Mouse (Mus musculus) adrenal gland, adult 18-20 months (tissue): ENCODE measurements around the gene Fancl. TPM values are rescaled to one million over a fixed set of nuclear protein-coding genes. Genes with fewer than 3 reads are reported as not detected.
"Not testable (repeated sequence)": the region's sequence is repeated elsewhere in the genome, so short reads cannot be mapped to it uniquely, and the experiment has no call there.

ENCODE experiments used
- DNase-seq, 2 experiments: peaks; one replicate each; pipeline ENCODE4 v3.0.0; 2021 to 2022; ENCODE audit warnings: low spot score in 2 of 2
- long read RNA-seq, 2 experiments: library from polyadenylated mRNA; stranded (forward); transcript quantifications; one replicate each; pipeline ENCODE4 v2.0.0; 2021
- total RNA-seq, 2 experiments: library from RNA; stranded (reverse); gene quantifications; 1 replicate in 1 of 2; 2 replicates in 1 of 2; pipeline ENCODE4 v1.2.3; 2021

The Fancl gene
- total RNA-seq, result 10 to 100 TPM; 10.5 to 12.8 TPM
- long read RNA-seq, experiment 1, partial matches to known transcripts, result 0 of 1 reads
- long read RNA-seq, experiment 1, other reads (novel, unspliced or antisense), result 0 of 1 reads
- long read RNA-seq, experiment 2, partial matches to known transcripts, result 1 of 6 reads
- long read RNA-seq, experiment 2, other reads (novel, unspliced or antisense), result 1 of 6 reads

GRCm38 (mm10) chr11:26385971-26386370 lies at the start of gene Fancl:
Gene Fancl, plus strand, starts transcription at chr11:26386135.
- no peak for DNase-seq

DNA sequence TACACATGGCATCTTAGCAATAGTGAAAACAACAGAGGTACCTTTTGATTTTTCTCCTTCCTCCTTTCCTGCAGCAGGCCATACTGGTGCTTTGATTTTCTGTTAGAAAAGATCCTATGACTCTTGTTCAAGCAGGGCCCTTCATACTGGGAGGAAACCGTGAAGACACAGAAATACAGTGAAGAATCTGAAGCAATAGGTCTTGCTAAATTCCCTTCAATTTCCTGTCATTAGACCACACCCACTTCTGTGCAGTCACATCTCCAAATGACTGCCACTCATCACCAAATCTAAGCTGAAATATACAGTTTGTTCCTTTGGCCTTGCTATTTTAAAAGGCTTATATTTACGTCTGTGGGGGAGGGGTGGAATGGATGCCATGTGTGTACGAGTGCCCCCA lies 49.1 kb upstream of the Fancl start:
- DNase-seq, result no peak

DNA sequence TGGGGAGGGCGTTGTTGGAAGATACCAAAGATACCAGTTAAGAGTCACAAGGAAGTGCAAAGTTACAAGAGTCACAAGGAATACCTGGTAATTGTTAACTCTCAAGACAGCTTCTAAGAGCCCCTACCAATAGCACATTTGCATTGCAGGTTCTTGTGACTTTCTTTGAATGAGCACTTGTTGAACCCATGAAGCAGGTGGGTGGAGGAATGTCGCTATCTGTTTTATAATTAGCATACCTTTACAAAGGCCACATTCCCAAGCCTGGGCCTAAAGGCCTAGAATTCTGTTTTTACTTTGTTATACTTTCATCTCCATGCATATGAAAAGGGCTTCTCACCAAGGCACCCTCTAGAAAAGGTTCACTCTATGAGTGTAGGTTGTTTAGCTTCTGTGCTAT lies 15.8 kb upstream of the Fancl start:
- not testable (repeated sequence) for DNase-seq

- DNase-seq, result not testable (repeated sequence)
Observed at GRCm38 (mm10) chr11:26371980-26372379, 14.0 kb upstream of the Fancl start.

DNA sequence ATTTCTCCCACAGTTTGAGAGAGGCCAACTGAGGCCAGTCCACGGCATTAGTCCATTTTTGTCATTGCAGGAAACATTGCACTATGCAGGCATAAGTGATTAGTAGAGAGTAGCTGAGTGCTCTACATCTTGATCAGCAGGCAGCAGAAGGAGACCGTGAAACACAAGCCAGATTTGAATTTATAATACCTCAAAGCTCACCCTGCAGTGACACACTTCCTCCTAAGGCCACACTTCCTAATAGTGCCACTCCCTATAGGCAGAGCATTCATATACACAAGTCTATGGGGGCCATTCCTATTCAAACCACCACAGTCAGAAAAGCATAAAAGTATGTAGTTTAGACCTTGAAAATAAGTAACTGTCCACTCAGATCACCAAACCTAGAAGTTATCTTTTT lies 11.8 kb upstream of the Fancl start:
- DNase-seq, result no peak

DNA sequence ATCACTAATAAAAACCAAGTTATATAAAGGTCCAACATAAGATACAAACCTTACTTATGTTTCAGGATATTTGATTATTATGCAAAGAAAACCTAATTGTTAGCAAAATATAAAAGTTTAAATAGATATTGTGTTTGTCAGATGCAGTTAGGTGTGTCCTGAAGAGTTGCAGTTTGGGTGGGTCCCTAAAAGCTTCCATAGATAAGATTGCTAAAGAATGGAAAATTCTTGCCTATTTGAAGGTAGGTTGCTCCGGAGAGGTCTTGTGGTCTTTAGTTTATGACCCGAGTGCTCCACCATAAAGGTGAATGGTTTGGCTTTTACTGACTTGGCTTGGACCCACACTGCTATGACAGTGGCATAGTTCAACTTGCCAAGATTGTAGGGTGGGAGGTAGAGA lies 7.9 kb upstream of the Fancl start:
- DNase-seq, result no peak

DNA sequence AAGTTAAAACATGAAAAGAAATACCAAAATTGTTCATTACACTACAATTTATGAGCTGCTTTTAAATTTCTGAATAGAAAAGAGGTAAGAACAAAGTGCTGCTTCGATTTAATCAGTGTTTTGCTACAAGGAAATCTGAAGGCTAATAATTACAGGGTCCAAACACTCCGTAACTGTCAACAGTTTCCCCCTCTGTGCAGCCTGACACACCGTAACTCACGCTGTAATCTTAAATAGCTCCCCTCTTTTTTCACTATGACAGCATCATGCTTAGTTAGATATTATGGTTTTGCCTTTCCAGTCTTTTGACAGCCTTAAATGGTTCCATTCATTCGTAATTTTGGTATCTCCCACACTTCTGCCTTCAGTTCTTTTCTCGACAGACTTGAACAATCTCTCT lies 4.4 kb upstream of the Fancl start:
- no peak for DNase-seq

DNA sequence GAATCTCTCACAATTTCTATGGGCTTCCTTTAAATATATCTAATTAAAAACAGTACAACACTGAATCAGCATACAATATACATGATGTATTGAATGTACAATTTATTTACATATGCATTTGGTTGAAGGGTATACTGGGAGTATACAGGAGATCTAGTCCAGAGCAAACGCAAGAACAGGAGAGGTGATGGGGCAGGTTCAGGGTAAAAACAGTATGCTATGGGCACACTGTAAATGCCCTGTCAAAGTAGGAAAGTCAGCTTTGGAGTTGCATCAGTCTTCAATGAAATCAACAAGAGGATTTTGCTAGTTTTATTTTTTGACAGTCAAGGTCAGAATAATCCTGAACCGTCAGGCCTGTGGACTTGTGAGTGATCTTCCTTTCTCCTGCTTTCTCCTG lies 743 bp downstream of the Fancl start:
- DNase-seq, result no peak

GRCm38 (mm10) chr11:26387087-26387611 lies 1.2 kb downstream of the Fancl start:
- peak; percentile 91 to 94 for DNase-seq

- DNase-seq, result no peak
Observed at GRCm38 (mm10) chr11:26395561-26395960, 9.6 kb downstream of the Fancl start.

- no peak for DNase-seq
Observed at GRCm38 (mm10) chr11:26412972-26413371, 27.0 kb downstream of the Fancl start.

GRCm38 (mm10) chr11:26421472-26421871 lies 35.5 kb downstream of the Fancl start:
- no peak for DNase-seq

DNA sequence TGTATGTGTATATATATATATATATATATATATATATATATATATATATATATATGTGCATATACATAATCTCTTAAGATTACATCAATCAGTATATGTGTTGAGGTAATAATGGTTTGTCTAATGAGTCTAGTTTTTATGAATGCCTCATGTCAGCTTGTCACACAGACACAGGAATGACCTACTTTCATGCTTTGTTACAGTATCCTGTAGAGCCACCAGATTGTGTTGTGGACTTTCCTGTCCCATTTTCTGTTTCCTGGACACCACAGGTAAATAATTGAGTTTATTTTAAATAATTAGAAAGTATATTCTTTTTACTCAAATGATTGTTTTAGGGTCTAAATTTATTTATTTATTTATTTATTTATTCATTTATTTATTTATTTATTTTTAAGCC lies 48.3 kb downstream of the Fancl start:
- DNase-seq, result no peak

DNA sequence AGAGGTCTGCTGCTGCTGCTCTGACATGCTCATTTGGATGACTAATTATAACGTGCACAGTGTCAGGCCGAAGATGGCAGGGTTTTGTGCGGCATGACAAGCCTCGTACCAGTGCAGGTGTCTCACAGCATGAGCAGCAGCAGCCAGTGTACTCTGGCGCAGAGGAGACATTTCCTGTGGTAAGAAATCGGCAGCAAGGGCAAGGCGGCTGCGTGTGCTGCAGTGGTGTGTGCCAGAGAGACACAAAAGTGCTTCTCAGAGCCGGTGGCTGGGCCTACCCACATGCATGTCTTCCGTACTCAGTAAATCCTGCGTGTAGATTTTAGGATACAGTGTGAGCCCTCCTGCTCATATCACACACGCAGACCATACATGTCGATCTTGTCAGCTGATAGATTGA lies 51.9 kb downstream of the Fancl start:
- DNase-seq, result no peak

- no peak for DNase-seq
Observed at GRCm38 (mm10) chr11:26441121-26441520, 55.2 kb downstream of the Fancl start.

GRCm38 (mm10) chr11:26444374-26444773 lies 58.4 kb downstream of the Fancl start:
- no peak for DNase-seq

DNA sequence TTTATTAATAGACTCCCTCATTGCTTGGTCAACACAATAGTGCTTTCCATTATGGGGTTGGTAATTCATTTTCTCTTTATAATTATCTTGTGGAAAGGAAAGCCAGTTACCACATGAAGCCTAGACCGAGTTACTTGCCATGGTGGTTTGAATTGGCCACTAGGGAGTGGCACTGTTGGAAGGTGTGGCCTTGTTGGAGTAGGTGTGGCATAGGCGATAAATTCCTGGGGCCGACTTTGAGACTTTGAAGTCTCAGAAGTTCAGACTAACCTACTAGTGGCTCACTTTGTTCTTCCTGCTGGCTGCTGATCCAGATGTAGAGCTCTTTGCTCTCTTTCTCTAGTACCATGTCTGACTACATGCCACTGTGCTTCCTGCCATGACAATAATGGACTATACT lies 63.9 kb downstream of the Fancl start:
- DNase-seq, result no peak

DNA sequence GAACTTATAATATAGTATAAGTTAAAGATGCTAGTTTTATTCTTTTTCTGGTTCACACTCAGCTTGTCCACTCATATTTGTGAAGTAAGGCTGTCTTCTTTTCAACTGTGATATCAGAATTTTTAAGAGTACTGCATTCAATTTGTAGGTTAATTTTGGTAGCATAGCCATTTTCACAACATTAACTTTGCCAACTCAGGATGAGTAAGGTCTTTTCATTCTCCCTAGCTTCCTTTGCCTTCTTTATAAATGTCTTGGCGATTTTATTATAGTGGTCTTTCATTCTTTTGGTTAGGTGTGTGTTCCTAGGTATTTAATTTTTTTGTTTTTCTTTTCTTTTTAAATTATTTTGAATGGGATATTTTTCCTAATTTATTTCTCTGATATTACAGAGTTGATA lies 64.7 kb downstream of the Fancl start:
- no peak for DNase-seq

- DNase-seq, result no peak
Observed at GRCm38 (mm10) chr11:26451228-26451627, 65.3 kb downstream of the Fancl start.

DNA sequence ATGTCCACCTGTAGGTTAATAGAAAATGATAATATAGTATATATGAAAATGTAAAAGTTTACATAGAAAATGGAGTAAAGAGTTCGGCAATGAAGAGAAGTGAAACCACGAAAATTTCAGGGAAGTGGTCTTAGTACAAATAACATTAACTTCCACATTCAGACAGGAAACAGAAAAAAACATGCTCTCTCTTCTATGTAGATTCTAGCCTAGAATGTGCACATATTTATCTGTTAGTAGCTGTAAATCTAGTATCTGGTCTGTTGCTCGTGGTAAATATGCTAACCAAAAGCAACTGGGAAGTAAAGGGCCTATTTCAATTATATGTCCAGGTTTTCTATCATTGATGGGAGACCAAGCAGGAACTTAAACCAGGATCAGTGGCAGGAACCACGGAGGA lies 66.8 kb downstream of the Fancl start:
- DNase-seq, result no peak

GRCm38 (mm10) chr11:26454081-26454480 lies 68.1 kb downstream of the Fancl start:
- no peak for DNase-seq

GRCm38 (mm10) chr11:26477037-26477739 lies 91.3 kb downstream of the Fancl start:
- DNase-seq, result no peak
